Mouse (Mus musculus) embryonic fibroblast, embryonic 13.5 days (primary cell): Measurements from ENCODE around the gene Spem2. TPM values are rescaled to one million over a fixed set of nuclear protein-coding genes. Genes with fewer than 3 reads are reported as not detected.

Experiments used
- H3K27ac ChIP-seq: 2 replicates; pipeline ENCODE4 v1.5.1; 2012; ENCODE audit warnings: low read length, control low read depth, inconsistent platforms; ENCODE audit not compliant: insufficient read depth
- H3K4me1 ChIP-seq: 2 replicates; pipeline ENCODE4 v1.6.1; 2011; ENCODE audit warnings: low read length; ENCODE audit not compliant: control insufficient read depth, insufficient read depth
- H3K4me3 ChIP-seq: 2 replicates; pipeline ENCODE4 v1.5.1; 2011; ENCODE audit warnings: mild to moderate bottlenecking, control low read depth, low read length; ENCODE audit not compliant: insufficient read depth
- CTCF ChIP-seq: IDR thresholded peaks from 2 replicates; pipeline ENCODE4 v1.5.1; 2011; ENCODE audit warnings: mild to moderate bottlenecking, control low read depth, low read length, moderate library complexity, borderline replicate concordance; ENCODE audit not compliant: insufficient read depth
- POLR2A ChIP-seq: IDR thresholded peaks from 2 replicates; pipeline ENCODE4 v1.6.1; 2011; ENCODE audit warnings: low read depth, mild to moderate bottlenecking, control low read depth, low read length, moderate library complexity
- polyA plus RNA-seq: library from polyadenylated mRNA; stranded (reverse); fragments of >200 nt; gene quantifications from 2 replicates; pipeline ENCODE4 v1.2.4, GENCODE M21; 2011; ENCODE audit warnings: low read depth; ENCODE audit not compliant: missing spikeins, insufficient read length

Spem2 gene
- polyA plus RNA-seq, 1 experiment: not detected

DNA sequence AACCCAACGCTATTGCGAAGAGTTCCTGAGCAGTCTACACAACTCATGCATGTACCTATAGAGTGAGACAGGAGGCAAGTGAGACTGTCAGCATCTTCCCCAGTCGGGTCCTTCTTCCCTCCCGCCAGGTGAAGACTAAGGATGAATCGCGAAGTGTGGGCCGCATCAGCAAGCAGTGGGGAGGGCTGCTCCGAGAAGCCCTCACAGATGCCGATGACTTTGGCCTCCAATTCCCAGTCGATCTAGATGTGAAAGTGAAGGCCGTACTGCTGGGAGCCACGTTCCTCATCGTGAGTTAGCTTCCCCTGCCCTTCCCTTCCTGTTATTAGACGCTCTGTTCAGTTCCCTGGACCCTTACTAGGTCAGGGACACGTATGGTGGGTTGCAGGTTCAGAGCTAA is 31.6 kb upstream of the Spem2 start:
- Histone ChIP-seq H3K4me3 (no peak overlapping the region), H3K4me1 (peaks cover 5% of the 10 kb centered on the region), H3K27ac (no peak overlapping the region)
- TF ChIP-seq POLR2A (no peak; the same call in 1 of the 2 replicates), CTCF (no peak)

DNA sequence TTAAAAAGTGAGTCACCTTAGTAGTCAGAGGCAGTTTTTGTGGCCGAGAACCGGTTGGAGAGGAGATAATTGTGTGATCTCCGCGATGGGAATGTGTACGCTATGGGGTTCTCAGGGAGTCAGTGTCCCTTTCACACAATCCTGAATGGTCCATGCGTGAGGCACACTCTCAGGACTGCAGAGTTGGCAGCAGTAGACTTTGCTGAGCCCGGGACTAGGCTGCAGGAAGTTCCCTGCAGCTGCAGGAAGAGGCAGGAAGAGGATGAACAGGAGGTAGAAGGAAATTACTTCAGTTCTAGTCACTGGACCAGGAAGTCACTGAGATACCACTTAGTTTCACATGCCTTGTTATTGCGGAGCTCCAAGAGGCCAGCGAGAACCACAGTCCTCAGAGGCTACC is 30.9 kb upstream of the Spem2 start:
- no peak for TF ChIP-seq POLR2A
- no peak for TF ChIP-seq CTCF
- H3K4me1 ChIP-seq: peaks cover 5% of the 10 kb centered on the region
- no peak overlapping the region for H3K4me3 ChIP-seq
- no peak overlapping the region for H3K27ac ChIP-seq

DNA sequence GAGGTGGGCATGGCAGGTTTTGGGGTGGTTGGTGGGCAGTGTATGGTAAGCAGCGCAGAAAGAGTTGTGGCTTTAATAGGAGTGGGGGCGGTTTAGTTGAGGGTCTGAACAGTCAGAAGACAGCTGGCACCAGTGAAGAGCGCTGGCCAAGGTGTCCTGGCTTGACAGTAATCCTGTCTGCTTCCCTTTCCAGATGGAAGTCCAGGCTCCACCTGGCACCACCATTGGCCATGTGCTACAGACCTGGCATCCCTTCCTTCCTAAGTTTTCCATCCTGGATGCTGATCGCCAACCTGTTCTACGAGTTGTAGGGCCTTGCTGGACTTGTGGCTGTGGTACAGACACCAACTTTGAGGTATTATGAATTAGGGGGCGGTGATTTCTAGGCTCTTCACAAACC is 29.8 kb upstream of the Spem2 start:
- no peak overlapping the region for H3K4me3 ChIP-seq
- TF ChIP-seq CTCF: no peak
- TF ChIP-seq POLR2A: no peak
- H3K27ac ChIP-seq: no peak overlapping the region
- peaks cover 5% of the 10 kb centered on the region for H3K4me1 ChIP-seq

DNA sequence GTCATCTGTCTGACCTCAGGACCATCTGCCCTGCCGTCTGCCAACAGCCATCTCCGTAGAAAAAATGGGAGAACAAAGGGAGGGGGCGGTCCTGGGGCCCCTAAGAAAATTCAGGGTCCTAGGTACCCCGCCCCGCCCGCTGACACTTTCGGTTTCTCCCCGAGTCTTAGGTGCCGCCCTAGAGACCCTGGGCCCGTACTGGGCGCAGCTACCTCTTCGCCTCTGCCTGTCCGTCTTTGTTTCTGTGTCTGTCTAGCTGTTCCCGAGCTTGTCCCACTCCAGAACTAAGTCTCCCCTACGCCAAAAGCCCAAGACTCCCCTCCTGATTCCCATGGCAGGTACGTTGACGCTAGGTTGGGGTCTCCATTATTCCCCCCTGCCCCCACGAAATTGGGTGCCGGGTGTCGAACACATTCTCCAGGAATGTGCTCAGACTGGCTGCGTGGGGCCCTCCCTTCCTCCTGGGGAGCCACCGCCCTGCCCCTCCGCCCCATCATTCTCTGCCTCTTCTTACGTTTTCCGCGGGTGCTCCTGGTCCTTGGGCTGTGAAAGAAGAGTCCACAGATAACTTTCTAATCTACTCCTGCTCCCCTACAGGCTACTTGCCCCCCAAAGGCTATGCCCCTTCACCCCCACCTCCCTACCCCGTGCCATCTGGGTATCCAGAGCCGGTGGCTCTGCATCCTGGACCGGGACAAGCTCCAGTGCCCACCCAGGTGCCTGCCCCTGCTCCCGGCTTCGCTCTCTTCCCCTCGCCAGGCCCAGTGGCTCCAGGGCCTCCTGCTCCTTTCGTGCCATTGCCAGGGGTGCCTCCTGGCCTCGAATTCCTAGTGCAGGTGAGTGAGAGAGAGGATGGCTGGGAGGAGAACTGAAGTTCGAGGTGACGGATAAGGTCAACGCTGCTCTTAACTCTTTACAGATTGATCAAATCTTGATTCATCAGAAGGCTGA is 28.7 kb upstream of the Spem2 start:
- Histone ChIP-seq H3K27ac (peak overlapping the region; percentile 50), H3K4me1 (peaks cover 5% of the 10 kb centered on the region), H3K4me3 (peak overlapping the region; percentile 80)
- no peak for TF ChIP-seq CTCF
- peak; percentile 56; the same call in 1 of the 2 replicates for TF ChIP-seq POLR2A

DNA sequence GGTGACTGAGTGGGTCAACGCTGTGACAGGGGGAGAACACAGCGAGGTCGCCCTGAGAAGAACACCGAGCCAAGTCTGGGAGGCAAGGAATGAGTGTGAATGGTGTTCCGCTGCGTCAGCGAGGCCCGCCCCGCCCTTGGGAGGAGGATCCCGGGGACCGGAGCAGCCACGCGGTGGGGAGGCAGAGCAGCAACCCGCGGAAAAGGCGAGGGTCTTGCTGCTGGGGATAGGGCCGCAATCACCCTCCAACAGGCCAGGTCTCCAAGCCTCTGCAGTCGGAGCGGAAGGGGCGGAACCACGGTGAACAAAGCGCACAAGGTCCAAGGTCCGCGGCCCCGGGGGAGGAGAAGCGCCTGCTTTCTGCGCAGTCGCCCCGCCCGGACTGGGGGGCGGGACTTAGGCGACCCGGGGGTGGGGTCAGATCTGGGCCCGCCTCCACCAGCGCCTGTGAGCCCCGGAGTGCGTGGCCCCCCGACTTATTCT is 28.0 kb upstream of the Spem2 start, which contains the start of gene Plscr3:
TSS of gene Plscr3 (plus strand) at position 179 of the 483 bp plus-strand sequence.
- Histone ChIP-seq H3K27ac (peak within 1 kb of the TSS; percentile 84), H3K4me1 (peaks cover 5% of the 10 kb centered on the region), H3K4me3 (peak within 1 kb of the TSS; percentile 80)
- TF ChIP-seq POLR2A (peak; percentile 95), CTCF (no peak)

DNA sequence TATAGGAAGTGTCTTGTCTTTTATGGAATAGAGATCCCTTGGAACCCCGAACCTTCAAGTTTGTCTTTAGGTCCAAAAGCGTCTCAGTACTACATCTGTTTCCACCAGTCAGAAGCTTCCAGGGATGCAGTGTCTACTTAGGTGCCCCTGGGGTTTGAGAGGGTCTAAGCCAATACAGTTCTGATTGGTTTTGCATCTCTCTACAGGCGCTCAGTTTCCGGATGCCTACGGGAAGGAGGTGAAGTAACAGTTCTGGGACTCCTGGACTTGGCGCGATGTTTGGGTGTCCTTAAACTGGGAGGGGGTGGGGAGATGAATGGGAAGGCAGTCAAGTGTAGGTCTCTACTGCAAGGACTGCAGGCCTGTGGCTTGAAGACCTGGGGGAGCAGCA is 20.4 kb upstream of the Spem2 start:
- Histone ChIP-seq H3K4me3 (peak overlapping the region; percentile 73), H3K27ac (peak overlapping the region; percentile 35), H3K4me1 (peaks cover 3% of the 10 kb centered on the region; the same call in 1 of the 2 replicates)
- TF ChIP-seq CTCF (no peak), POLR2A (no peak)

DNA sequence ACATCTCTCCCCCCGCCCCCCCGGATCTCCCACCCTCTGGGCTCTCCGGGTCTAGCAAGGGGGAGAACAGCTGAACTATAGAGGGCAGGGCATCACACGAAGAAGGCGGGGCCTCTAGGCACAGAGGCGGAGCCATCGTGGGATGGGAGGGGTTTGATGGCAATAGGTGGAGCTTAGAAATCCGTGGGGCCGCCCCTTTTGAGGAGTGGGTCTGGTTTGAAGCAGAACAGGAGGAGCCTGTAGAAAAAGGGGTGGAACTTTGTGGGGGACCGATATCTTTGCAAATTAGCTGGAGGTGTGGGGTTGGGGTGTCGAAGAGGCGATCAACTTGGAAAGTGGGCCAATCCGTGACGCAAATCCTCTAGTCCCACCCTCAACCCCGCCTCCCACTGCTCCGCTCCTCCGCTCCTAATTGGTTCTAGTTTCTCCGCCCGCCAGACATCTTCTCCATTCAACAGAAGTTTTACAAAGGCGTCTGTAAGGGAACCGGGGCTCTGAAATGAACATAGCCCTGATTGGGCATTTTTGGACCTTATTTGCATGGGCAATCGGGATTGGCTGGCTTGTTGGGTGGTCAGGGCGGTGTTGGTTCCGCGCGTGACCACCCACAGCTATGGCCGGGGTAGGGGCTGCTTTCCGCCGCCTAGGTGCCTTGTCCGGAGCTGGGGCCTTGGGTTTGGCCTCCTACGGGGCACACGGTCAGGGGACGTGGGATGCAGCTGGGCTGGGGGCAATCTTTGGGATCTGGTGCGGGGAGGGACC is 19.9 kb upstream of the Spem2 start, which contains the start of gene Tmem256:
TSS of gene Tmem256 (plus strand) at position 563 of the 762 bp plus-strand sequence.
- TF ChIP-seq POLR2A (peak; percentile 79), CTCF (no peak)
- Histone ChIP-seq H3K27ac (peak within 1 kb of the TSS; percentile 35), H3K4me3 (peak within 1 kb of the TSS; percentile 76), H3K4me1 (peaks cover 3% of the 10 kb centered on the region; the same call in 1 of the 2 replicates)

DNA sequence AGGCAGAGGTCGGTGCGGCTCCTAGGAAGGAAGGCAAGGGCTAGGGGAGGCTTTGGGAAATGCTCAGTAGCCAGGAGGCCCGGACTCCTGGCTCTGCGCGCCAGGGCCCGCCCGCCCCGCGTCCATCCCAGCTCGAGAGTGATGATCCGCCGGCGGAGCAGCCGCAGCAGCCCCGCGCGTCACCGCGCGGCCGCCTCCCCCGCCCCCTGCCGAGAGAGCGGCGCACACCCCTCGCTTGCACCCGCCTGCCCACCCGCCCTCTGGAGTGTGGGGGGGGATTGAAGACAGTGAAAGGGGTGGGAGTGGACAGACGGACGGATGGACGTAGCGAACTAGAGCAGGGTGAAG is 19.3 kb upstream of the Spem2 start, which contains the start of gene Nlgn2:
TSS of gene Nlgn2 (minus strand) at position 181 of the 348 bp plus-strand sequence.
- Histone ChIP-seq H3K27ac (peak within 1 kb of the TSS; percentile 35), H3K4me1 (peaks cover 3% of the 10 kb centered on the region; the same call in 1 of the 2 replicates), H3K4me3 (peak within 1 kb of the TSS; percentile 76)
- TF ChIP-seq CTCF: no peak
- TF ChIP-seq POLR2A: peak; percentile 53

DNA sequence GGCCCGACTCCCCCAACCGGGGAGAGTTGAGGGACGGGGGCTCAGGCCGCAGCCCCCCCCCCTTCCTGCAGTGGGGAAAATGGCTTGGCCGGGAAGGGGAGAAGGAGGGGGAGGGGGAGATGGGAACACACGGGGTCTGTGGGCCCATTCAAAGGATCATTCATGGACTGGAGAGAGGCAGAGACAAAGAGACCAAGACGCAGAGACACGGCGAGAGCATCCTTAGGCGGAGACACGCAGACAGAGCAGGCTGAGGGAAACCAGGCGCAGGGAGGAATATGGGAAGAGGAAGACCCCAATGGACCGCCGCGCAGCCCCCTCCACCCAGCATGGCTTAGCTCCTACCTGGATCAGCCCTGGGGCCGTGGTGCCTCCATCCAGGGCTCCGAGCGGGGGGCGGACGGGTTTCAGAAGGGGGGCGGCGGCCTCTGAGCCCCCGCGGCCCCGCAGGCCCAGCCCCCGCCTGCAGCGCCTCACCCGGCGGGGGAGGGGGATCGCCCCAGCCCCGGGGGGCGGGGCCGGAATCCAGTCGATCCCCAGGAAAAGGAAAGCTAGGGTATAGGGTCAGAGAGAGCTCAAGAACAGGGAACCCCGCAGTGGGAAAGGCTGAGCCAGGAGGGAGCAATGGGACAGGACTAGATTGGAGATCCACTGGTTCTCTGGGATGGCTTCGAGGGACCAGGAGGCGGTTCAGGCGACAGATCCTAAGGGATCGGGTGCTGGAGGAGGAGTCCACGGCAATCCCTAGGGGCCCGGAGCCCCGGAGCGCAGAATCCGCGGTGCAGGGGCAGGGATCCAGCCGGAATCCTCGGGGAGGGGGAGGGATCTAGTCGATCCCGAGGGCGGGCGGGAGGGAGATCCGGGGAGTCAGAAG is 18.7 kb upstream of the Spem2 start:
- TF ChIP-seq POLR2A (no peak), CTCF (no peak)
- Histone ChIP-seq H3K4me3 (peak overlapping the region; percentile 76), H3K27ac (no peak overlapping the region), H3K4me1 (peaks cover 3% of the 10 kb centered on the region; the same call in 1 of the 2 replicates)
